Mouse (Mus musculus) left cerebral cortex, postnatal 36 days (tissue): ENCODE results near the gene Mesd. TPM values are rescaled to one million over a fixed set of nuclear protein-coding genes. Genes with fewer than 3 reads are reported as not detected.
A peak's percentile ranks its signal among the peaks of the same experiment; 100 is the strongest.

ENCODE experiments used
- DNase-seq, 2 experiments: peaks; one replicate each; pipeline ENCODE4 v3.0.0; 2021 to 2022; ENCODE audit warnings: low spot score in 2 of 2, mixed read lengths in 1 of 2
- intact Hi-C: fragments of 180-260 bp; cut with DNase I; formaldehyde crosslinking; loops from one replicate; pipeline ENCODE4 v1.15.1; 2025
- total RNA-seq, 2 experiments: library from RNA; stranded (reverse); gene quantifications; 2 replicates each; pipeline ENCODE4 v1.2.3; 2021

Mesd gene
- 10 to 100 TPM; 55.9 to 60.9 TPM for total RNA-seq

DNA sequence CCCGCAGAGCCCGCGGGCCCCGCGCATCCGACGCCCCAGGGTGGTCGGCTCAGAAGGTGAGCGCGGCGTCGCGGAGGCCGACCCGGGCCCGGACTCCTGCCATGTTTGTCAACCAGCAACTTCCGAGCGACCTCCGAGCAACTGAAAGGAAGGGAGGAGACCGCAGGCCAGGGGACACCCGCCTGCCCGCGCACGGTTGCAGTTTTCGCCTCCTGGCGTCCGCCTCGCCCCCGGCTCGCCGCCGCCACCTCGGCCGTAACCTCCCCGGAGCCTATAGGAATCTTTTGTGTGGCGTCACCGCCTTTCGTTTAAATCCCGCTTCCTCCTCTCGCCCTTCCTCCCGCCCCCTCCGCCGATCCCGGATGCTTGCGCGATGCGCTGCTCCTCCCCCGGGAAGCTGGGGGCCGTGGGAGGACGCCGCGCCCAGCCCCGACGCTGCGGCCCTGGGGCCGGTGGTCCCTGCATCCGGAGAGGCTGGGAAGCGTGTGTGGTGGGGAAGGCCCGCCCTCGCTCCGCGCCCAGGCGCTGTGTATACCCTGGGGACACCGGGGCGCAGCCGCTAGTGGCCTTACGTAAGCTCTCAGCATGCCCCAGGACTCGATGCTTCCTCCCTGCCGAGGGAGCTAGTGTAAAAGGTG, at the start of gene Mesd, which contains the start of gene Tlnrd1:
Gene Mesd (plus strand): TSS at position 446 of the 638 bp plus-strand sequence.
Gene Tlnrd1 (minus strand): TSS at position 285 of the 638 bp plus-strand sequence.
- intact Hi-C loops: loop anchor here (2.0 to 10.0 kb wide), 3 partner anchors 81 to 319 kb away; no protein-coding TSS in a partner anchor
- DNase-seq: peak; percentile 92 to 95

- intact Hi-C loops: no loop called here
- no peak for DNase-seq
Observed at GRCm38 (mm10) chr7:83838525-83839224, 45.6 kb upstream of the Mesd start.

GRCm38 (mm10) chr7:83840076-83840475, 44.2 kb upstream of the Mesd start:
- DNase-seq: no peak
- intact Hi-C loops: no loop called here

DNA sequence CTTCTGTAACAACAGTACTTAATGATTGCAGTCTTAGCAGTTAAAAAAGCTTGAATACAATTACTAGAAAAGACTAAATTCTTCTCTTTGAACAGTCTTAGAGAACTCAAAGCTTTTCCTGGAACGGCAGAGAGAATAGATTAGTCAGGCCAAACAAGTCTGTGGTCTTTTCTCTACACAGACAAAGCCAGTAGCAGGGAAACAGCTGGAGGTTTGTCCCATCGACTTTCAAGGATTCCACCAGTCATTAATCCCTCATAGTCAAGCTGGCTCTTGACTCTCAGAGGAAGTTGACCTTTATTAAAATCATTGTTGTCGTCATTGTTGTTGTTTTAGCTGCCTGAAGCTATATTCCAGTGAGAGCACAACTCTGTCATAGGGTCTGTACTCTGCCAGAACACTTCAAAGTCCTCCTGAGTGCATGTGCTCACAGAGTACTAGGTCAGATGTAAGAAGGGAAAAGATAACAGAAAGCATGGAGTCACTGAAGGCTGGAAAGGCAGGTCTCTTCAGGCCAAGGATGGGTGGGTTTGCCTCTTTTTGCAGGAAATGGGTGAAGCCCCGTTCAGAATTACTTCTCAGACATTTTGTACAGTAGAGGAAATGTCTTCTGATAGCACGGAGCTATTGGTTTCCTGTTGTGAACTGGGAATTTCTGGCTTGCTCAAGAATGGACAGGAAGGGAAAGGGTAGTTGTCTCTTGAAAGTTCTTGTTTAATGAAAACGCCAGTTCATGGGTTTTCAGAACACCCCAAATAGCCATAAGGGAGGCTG, 41.6 kb upstream of the Mesd start:
- DNase-seq: no peak
- intact Hi-C loops: no loop called here

DNA sequence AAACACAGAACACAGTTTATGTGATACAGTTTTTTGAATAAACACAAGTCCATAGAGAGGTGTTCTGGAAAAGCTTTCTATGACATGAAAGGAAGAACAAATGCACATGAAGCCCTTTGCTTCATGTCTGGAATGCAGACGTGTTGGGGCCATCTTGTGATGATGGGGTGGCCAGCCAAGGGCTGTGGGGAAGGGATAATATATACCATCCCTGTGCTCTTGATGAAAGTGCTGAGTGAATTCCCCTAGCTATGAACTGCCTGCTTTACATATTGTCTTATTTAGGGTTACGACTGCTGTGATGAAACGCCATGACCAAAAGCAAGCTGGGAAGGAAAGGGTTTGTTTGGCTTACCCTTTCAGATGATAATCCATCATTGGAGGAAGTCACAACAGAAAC, 39.5 kb upstream of the Mesd start:
- no peak for DNase-seq
- intact Hi-C loops: no loop called here

GRCm38 (mm10) chr7:83847187-83848075, 36.8 kb upstream of the Mesd start:
- no peak for DNase-seq
- intact Hi-C loops: no loop called here

DNA sequence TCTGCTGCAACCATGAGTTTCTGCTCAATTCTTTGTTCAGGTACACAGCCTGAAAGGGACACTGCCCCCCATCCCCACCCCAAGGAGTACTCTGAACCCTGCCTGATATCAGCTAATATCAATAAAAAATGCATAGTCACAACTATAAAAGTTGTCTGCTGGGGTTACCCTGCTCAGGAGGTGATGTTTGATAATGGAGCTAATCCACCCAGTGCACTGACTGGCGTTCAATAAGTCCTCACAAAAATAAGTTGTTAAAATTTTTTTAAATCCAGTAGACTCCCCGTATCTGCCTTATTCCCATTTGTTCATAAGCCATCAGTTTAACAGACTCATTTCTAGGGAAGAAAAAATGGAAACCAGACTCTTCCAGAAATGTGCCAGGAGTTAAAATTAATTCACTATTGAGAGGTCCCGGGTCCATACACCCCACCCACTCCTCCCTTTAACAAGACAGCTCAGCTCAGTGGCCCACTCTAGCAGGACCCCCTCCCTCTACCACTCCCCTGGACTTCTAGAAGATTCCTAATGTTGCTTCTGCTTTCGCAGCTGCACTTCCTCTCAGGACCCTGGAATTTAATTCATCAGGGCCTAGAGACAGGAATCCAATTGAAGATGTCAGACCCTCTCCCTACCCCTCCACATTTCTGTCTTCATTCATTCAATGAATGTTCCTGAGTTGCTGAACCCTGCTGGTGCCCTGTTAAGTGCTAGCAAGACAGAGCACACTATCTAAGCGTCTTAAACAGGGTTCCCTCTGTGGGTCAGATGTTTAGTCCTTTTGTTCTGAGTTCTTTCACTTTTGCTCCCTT, 32.5 kb upstream of the Mesd start:
- DNase-seq: no peak
- intact Hi-C loops: no loop called here

GRCm38 (mm10) chr7:83852381-83853380, 31.6 kb upstream of the Mesd start:
- no peak for DNase-seq

GRCm38 (mm10) chr7:83855203-83855602, 29.1 kb upstream of the Mesd start:
- intact Hi-C loops: no loop called here

More at GRCm38 (mm10) chr7:83852381-83853380, 31.6 kb upstream of the Mesd start:
- intact Hi-C loops: no loop called here

GRCm38 (mm10) chr7:83856353-83857207, 27.7 kb upstream of the Mesd start:
- intact Hi-C loops: no loop called here
- DNase-seq: no peak

More at GRCm38 (mm10) chr7:83855203-83855602, 29.1 kb upstream of the Mesd start:
- DNase-seq: no peak

DNA sequence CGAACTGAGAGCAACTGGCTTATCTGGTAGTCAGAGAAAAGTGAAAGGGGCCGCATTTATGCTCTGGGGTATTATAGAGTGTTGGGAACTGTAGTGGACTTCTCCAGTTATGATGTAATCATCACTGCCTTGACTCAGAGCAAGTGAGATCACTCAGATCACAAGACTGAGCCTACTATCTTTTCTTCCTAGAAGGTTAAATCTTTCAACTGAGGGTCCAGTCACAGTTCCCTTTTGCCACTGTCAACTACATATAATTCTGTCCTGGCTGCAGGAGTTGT, 27.1 kb upstream of the Mesd start:
- no peak for DNase-seq
- intact Hi-C loops: no loop called here

- intact Hi-C loops: no loop called here
- DNase-seq: no peak
Observed at GRCm38 (mm10) chr7:83857921-83858320, 26.3 kb upstream of the Mesd start.

DNA sequence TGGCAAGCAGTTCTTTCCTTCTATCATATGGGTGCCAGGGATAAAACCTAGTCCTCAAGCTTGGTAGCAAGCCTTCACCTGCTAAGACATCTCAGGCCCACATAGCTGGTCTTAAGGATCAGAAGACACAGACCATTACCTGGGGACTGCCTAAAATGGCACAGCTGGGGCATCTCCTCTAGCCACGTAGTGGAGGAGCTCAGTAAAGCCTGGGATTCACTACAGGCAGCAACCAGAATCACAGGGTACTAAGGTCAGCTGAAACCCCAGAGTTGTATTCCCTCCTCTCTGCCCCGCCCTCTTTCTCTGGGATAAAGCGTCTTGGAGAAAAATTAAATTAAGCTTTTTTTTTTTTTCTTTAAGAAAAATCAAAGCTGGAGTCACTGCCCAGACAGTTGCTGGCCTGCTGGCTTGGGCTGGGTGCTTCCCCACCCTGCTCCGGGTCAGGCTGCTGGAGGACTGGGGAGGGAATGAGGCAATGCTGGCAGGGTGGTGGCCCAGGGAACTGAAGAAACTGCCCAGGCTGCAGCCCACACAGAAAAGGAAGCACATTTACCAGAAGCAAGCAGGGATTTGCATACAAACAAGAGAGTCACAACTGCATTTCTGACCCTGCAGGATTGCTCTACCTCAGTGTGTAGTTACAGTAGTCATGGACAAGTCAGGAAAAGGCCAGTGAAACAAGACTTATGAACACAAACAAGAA, 24.7 kb upstream of the Mesd start:
- no peak for DNase-seq
- intact Hi-C loops: no loop called here

DNA sequence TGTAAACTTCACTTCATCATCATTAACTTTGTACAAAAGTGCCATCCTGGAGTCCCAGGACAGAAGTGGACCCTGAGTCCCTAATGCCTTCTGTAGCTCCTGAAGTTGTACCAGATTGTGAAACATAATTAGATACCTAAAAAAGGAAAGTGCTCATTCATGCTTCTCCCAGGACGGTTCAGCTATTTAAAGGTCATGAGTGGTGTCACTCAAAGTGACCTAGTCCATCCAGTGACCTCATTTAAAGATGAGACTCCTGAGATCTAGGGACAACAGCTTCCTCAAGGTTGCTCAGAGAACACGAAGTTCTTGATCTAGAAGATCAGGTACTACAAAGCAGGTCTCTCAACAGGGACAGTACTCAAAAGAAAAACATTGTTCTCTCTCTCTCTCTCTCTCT, 20.7 kb upstream of the Mesd start:
- intact Hi-C loops: no loop called here
- DNase-seq: no peak

DNA sequence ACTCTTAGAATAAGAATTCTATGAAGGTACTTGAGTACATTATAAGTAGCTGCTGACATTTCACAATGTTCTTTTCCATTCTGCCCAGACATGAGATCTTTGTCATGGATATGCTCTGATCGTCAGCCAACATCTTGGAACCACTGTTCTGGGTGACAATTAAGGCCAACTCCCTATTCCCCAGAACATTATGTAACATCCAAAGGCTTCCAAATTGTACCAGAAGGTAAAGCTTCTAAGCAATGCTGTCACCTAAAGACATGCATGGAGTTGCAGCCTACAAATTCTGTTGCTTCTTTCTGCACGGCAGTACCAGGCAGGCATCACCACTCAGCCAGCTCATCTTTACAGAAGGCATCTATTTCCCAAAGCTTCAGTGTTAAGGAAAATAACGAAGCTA, 16.1 kb upstream of the Mesd start:
- intact Hi-C loops: no loop called here
- DNase-seq: no peak

DNA sequence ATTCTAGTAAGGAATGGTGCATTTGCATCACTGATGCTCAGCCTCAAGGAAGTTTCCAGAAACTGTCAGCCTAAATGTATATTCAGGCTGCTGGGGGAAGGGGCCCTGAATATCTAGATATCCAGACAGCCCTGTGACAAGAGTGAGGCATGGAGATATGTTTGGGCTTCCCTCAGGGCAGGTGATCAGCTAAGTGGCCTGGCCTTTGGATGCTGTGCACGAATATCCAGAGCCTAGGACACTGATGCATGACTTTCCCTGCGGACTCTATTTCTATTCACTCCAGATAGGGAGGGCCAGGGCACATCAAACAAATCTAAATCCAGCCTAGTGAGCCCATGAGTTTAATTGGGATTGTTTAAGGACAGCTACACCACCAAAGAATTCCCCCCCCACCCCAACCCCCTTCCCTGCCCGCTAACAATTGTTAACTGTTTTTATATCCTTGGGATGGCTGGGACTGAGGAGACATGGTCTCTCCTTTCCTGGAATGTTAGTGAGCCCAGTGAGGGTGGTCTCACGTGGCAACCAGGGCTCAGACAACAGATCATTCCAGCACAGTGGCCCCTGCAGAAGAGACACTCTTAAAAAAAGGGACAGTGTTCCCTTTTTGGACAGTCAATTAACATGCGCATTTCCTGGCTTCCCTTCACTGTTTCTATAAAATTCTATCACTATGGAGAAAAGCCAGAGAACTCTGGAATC, 14.3 kb upstream of the Mesd start:
- intact Hi-C loops: no loop called here
- DNase-seq: no peak
